Mouse (Mus musculus): ENCODE data around the gene Fam184a. TPM values are rescaled to one million over a fixed set of nuclear protein-coding genes. Genes with fewer than 3 reads are reported as not detected.

Fam184a gene
- polyA plus RNA-seq, 1 experiment from 2014 or later = 0.05 TPM

DNA sequence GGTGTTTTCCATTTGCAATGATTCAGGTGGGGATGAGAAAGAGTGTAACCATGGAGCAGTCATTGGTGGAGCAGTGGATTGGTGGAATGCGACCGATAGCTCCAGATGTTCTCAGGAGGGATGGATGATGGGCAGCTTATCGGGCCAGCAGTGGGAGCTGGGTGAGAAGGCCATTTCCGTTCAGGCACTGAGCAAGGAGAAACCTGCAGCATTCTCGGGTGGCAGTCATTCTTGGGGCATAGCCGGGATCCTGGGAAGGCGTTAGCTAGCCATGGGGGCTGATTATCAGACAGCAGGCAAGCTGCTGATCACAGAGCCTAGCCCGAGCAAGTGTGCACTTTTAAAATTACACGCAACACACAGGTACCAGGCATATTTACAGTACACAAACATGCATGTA lies 46.4 kb downstream of the Fam184a start:
- Histone ChIP-seq H3K27ac (ENCODE audit: low read depth) (no peak overlapping the region), H3K27me3 (ENCODE audit: insufficient read depth, low read length) (no peaks in the 10 kb centered on the region), H3K4me3 (ENCODE audit: low read depth, low read length) (no peak overlapping the region), H3K4me1 (ENCODE audit: insufficient read depth) (no peaks in the 10 kb centered on the region), H3K9ac (replicated peaks) (no peak overlapping the region), H3K36me3 (replicated peaks; ENCODE audit: insufficient read depth, low read length) (no peaks in the 10 kb centered on the region), H3K4me2 (ENCODE audit: low read depth, low read length) (no peak overlapping the region), H3K9me3 (ENCODE audit: low read length) (no peaks in the 10 kb centered on the region)
- WGBS (ENCODE audit: insufficient replicate concordance) = 80% methylated on average over 9 of the region's 9 CpGs
- TF ChIP-seq EP300 (IDR thresholded peaks at IDR 0.05; ENCODE audit: low read depth) (no peak), CTCF (IDR thresholded peaks at IDR 0.05; ENCODE audit: low read depth) (no peak)
- no peak for DNase-seq
- no peak for ATAC-seq

GRCm38 (mm10) chr10:53698531-53698930 lies 52.4 kb downstream of the Fam184a start:
- H3K4me1 ChIP-seq (ENCODE audit: insufficient read depth) = no peaks in the 10 kb centered on the region
- no peak overlapping the region for H3K4me3 ChIP-seq (ENCODE audit: low read depth, low read length)
- ATAC-seq (no peak), DNase-seq (no peak)
- no peaks in the 10 kb centered on the region for H3K36me3 ChIP-seq (replicated peaks; ENCODE audit: insufficient read depth, low read length)
- no peak overlapping the region for H3K27ac ChIP-seq (ENCODE audit: low read depth)
- TF ChIP-seq CTCF (IDR thresholded peaks at IDR 0.05; ENCODE audit: low read depth) (no peak), EP300 (IDR thresholded peaks at IDR 0.05; ENCODE audit: low read depth) (no peak)
- no peak overlapping the region for H3K4me2 ChIP-seq (ENCODE audit: low read depth, low read length)
- no peak overlapping the region for H3K9ac ChIP-seq (replicated peaks)
- WGBS (ENCODE audit: insufficient replicate concordance) = 80% methylated on average over 10 of the region's 10 CpGs
- no peaks in the 10 kb centered on the region for H3K9me3 ChIP-seq (ENCODE audit: low read length)
- no peaks in the 10 kb centered on the region for H3K27me3 ChIP-seq (ENCODE audit: insufficient read depth, low read length)

GRCm38 (mm10) chr10:53694757-53695156 lies 56.2 kb downstream of the Fam184a start:
- DNase-seq (no peak), ATAC-seq (no peak)
- Histone ChIP-seq H3K4me3 (ENCODE audit: low read depth, low read length) (no peak overlapping the region), H3K4me1 (ENCODE audit: insufficient read depth) (no peaks in the 10 kb centered on the region), H3K27ac (ENCODE audit: low read depth) (no peak overlapping the region), H3K9me3 (ENCODE audit: low read length) (no peaks in the 10 kb centered on the region), H3K9ac (replicated peaks) (no peak overlapping the region), H3K27me3 (ENCODE audit: insufficient read depth, low read length) (no peaks in the 10 kb centered on the region), H3K4me2 (ENCODE audit: low read depth, low read length) (no peak overlapping the region), H3K36me3 (replicated peaks; ENCODE audit: insufficient read depth, low read length) (no peaks in the 10 kb centered on the region)
- 67% methylated on average over 5 of the region's 5 CpGs for WGBS (ENCODE audit: insufficient replicate concordance)
- no peak for TF ChIP-seq CTCF (IDR thresholded peaks at IDR 0.05; ENCODE audit: low read depth)

- H3K27me3 ChIP-seq (ENCODE audit: insufficient read depth, low read length) = no peaks in the 10 kb centered on the region
- ATAC-seq = no peak
- H3K4me2 ChIP-seq (ENCODE audit: low read depth, low read length) = no peak overlapping the region
- H3K4me1 ChIP-seq (ENCODE audit: insufficient read depth) = no peaks in the 10 kb centered on the region
- DNase-seq = no peak
- no peak overlapping the region for H3K27ac ChIP-seq (ENCODE audit: low read depth)
- no peak overlapping the region for H3K9ac ChIP-seq (replicated peaks)
- no peaks in the 10 kb centered on the region for H3K9me3 ChIP-seq (ENCODE audit: low read length)
- no peaks in the 10 kb centered on the region for H3K36me3 ChIP-seq (replicated peaks; ENCODE audit: insufficient read depth, low read length)
- no peak overlapping the region for H3K4me3 ChIP-seq (ENCODE audit: low read depth, low read length)
- TF ChIP-seq EP300 (IDR thresholded peaks at IDR 0.05; ENCODE audit: low read depth) (no peak), CTCF (IDR thresholded peaks at IDR 0.05; ENCODE audit: low read depth) (no peak)
Measured at GRCm38 (mm10) chr10:53691263-53691662, 59.7 kb downstream of the Fam184a start.

- 83% methylated on average over 4 of the region's 4 CpGs for WGBS (ENCODE audit: insufficient replicate concordance)
Measured at GRCm38 (mm10) chr10:53688952-53689584, 61.9 kb downstream of the Fam184a start.

GRCm38 (mm10) chr10:53688533-53688932 lies 62.4 kb downstream of the Fam184a start:
- WGBS (ENCODE audit: insufficient replicate concordance) = 81% methylated on average over 1 of the region's 1 CpGs
- no peak overlapping the region for H3K4me3 ChIP-seq (ENCODE audit: low read depth, low read length)
- no peaks in the 10 kb centered on the region for H3K27me3 ChIP-seq (ENCODE audit: insufficient read depth, low read length)
- H3K36me3 ChIP-seq (replicated peaks; ENCODE audit: insufficient read depth, low read length) = no peaks in the 10 kb centered on the region
- TF ChIP-seq EP300 (IDR thresholded peaks at IDR 0.05; ENCODE audit: low read depth) (no peak), CTCF (IDR thresholded peaks at IDR 0.05; ENCODE audit: low read depth) (no peak)
- no peak for DNase-seq
- H3K9ac ChIP-seq (replicated peaks) = no peak overlapping the region
- no peaks in the 10 kb centered on the region for H3K9me3 ChIP-seq (ENCODE audit: low read length)
- H3K27ac ChIP-seq (ENCODE audit: low read depth) = no peak overlapping the region
- no peak for ATAC-seq
- no peak overlapping the region for H3K4me2 ChIP-seq (ENCODE audit: low read depth, low read length)
- H3K4me1 ChIP-seq (ENCODE audit: insufficient read depth) = no peaks in the 10 kb centered on the region

More at GRCm38 (mm10) chr10:53688952-53689584, 61.9 kb downstream of the Fam184a start:
- Histone ChIP-seq H3K9me3 (ENCODE audit: low read length) (no peaks in the 10 kb centered on the region), H3K4me1 (ENCODE audit: insufficient read depth) (no peaks in the 10 kb centered on the region), H3K27me3 (ENCODE audit: insufficient read depth, low read length) (no peaks in the 10 kb centered on the region), H3K27ac (ENCODE audit: low read depth) (no peak overlapping the region), H3K36me3 (replicated peaks; ENCODE audit: insufficient read depth, low read length) (no peaks in the 10 kb centered on the region), H3K4me2 (ENCODE audit: low read depth, low read length) (no peak overlapping the region), H3K9ac (replicated peaks) (no peak overlapping the region), H3K4me3 (ENCODE audit: low read depth, low read length) (no peak overlapping the region)
- no peak for DNase-seq
- TF ChIP-seq CTCF (IDR thresholded peaks at IDR 0.05; ENCODE audit: low read depth) (no peak), EP300 (IDR thresholded peaks at IDR 0.05; ENCODE audit: low read depth) (no peak)
- no peak for ATAC-seq

- Histone ChIP-seq H3K4me3 (ENCODE audit: low read depth, low read length) (no peak overlapping the region), H3K4me2 (ENCODE audit: low read depth, low read length) (no peak overlapping the region), H3K27me3 (ENCODE audit: insufficient read depth, low read length) (no peaks in the 10 kb centered on the region), H3K9ac (replicated peaks) (no peak overlapping the region), H3K9me3 (ENCODE audit: low read length) (no peaks in the 10 kb centered on the region), H3K27ac (ENCODE audit: low read depth) (no peak overlapping the region), H3K4me1 (ENCODE audit: insufficient read depth) (no peaks in the 10 kb centered on the region), H3K36me3 (replicated peaks; ENCODE audit: insufficient read depth, low read length) (no peaks in the 10 kb centered on the region)
- DNase-seq (no peak), ATAC-seq (no peak)
- TF ChIP-seq CTCF (IDR thresholded peaks at IDR 0.05; ENCODE audit: low read depth) = no peak
- 63% methylated on average over 5 of the region's 5 CpGs for WGBS (ENCODE audit: insufficient replicate concordance)
Measured at GRCm38 (mm10) chr10:53687888-53688287, 63.0 kb downstream of the Fam184a start.
